Mouse (Mus musculus): ENCODE results near the gene Nploc4. TPM values are rescaled to one million over a fixed set of nuclear protein-coding genes. Genes with fewer than 3 reads are reported as not detected.

Gene Nploc4
- total and polyA plus RNA-seq, 2 experiments = 24.6 to 58.9 TPM

- H3K4me3 ChIP-seq (ENCODE audit: insufficient read depth, low read depth, low read length) = no peak overlapping the region
- 66% methylated on average over 10 of the region's 10 CpGs for WGBS
- no peaks in the 10 kb centered on the region for H3K79me2 ChIP-seq (ENCODE audit: control insufficient read depth, insufficient read depth, low read length)
- H3K36me3 ChIP-seq (ENCODE audit: control insufficient read depth, insufficient read depth, low read length) = peaks cover 10% of the 10 kb centered on the region; the same call in 1 of the 2 replicates
- TF ChIP-seq CTCF (IDR thresholded peaks at IDR 0.05; ENCODE audit: low read depth, low read length) (no peak), POLR2A (IDR thresholded peaks at IDR 0.05; ENCODE audit: extremely low read depth, insufficient read depth, low read length) (no peak)
- DNase-seq (ENCODE audit: extremely low read depth, low read depth, low spot score) = no peak
- no peak overlapping the region for H3K9ac ChIP-seq (ENCODE audit: low read depth, low read length)
- H3K27ac ChIP-seq (replicated peaks; ENCODE audit: insufficient read depth, low read depth, low read length) = no peak overlapping the region
- peaks cover 7% of the 10 kb centered on the region for H3K4me1 ChIP-seq (ENCODE audit: control insufficient read depth, insufficient read depth, low read length)
- no peaks in the 10 kb centered on the region for H3K27me3 ChIP-seq (ENCODE audit: control insufficient read depth, insufficient read depth, low read length)
These were observed 60.2 kb downstream of the Nploc4 start for GRCm38 (mm10) chr11:120377337-120377736.

GRCm38 (mm10) chr11:120376302-120377160 lies 61.0 kb downstream of the Nploc4 start:
- peaks cover 7% of the 10 kb centered on the region for H3K4me1 ChIP-seq (ENCODE audit: control insufficient read depth, insufficient read depth, low read length)
- TF ChIP-seq POLR2A (IDR thresholded peaks at IDR 0.05; ENCODE audit: extremely low read depth, insufficient read depth, low read length) (no peak), CTCF (IDR thresholded peaks at IDR 0.05; ENCODE audit: low read depth, low read length) (no peak)
- no peak for DNase-seq (ENCODE audit: extremely low read depth, low read depth, low spot score)
- peaks cover 4% of the 10 kb centered on the region; the same call in 1 of the 2 replicates for H3K36me3 ChIP-seq (ENCODE audit: control insufficient read depth, insufficient read depth, low read length)
- 92% methylated on average over 17 of the region's 17 CpGs for WGBS
- H3K27ac ChIP-seq (replicated peaks; ENCODE audit: insufficient read depth, low read depth, low read length) = no peak overlapping the region
- no peak overlapping the region for H3K4me3 ChIP-seq (ENCODE audit: insufficient read depth, low read depth, low read length)
- H3K27me3 ChIP-seq (ENCODE audit: control insufficient read depth, insufficient read depth, low read length) = no peaks in the 10 kb centered on the region
- H3K9ac ChIP-seq (ENCODE audit: low read depth, low read length) = no peak overlapping the region
- H3K79me2 ChIP-seq (ENCODE audit: control insufficient read depth, insufficient read depth, low read length) = no peaks in the 10 kb centered on the region

GRCm38 (mm10) chr11:120375324-120375723 lies 62.2 kb downstream of the Nploc4 start:
- 95% methylated on average over 10 of the region's 10 CpGs for WGBS
- DNase-seq (ENCODE audit: extremely low read depth, low read depth, low spot score) = no peak
- Histone ChIP-seq H3K27me3 (ENCODE audit: control insufficient read depth, insufficient read depth, low read length) (no peaks in the 10 kb centered on the region), H3K79me2 (ENCODE audit: control insufficient read depth, insufficient read depth, low read length) (no peaks in the 10 kb centered on the region), H3K4me1 (ENCODE audit: control insufficient read depth, insufficient read depth, low read length) (peaks cover 7% of the 10 kb centered on the region), H3K36me3 (ENCODE audit: control insufficient read depth, insufficient read depth, low read length) (no peaks in the 10 kb centered on the region), H3K27ac (replicated peaks; ENCODE audit: insufficient read depth, low read depth, low read length) (no peak overlapping the region), H3K4me3 (ENCODE audit: insufficient read depth, low read depth, low read length) (no peak overlapping the region), H3K9ac (ENCODE audit: low read depth, low read length) (no peak overlapping the region)
- TF ChIP-seq POLR2A (IDR thresholded peaks at IDR 0.05; ENCODE audit: extremely low read depth, insufficient read depth, low read length) (no peak), CTCF (IDR thresholded peaks at IDR 0.05; ENCODE audit: low read depth, low read length) (no peak)

GRCm38 (mm10) chr11:120373820-120374586 lies 63.5 kb downstream of the Nploc4 start:
- H3K27me3 ChIP-seq (ENCODE audit: control insufficient read depth, insufficient read depth, low read length) = no peaks in the 10 kb centered on the region
- TF ChIP-seq CTCF (IDR thresholded peaks at IDR 0.05; ENCODE audit: low read depth, low read length) = no peak
- TF ChIP-seq POLR2A (IDR thresholded peaks at IDR 0.05; ENCODE audit: extremely low read depth, insufficient read depth, low read length) = no peak
- H3K9ac ChIP-seq (ENCODE audit: low read depth, low read length) = no peak overlapping the region
- peaks cover 9% of the 10 kb centered on the region for H3K4me1 ChIP-seq (ENCODE audit: control insufficient read depth, insufficient read depth, low read length)
- H3K4me3 ChIP-seq (ENCODE audit: insufficient read depth, low read depth, low read length) = no peak overlapping the region
- H3K79me2 ChIP-seq (ENCODE audit: control insufficient read depth, insufficient read depth, low read length) = no peaks in the 10 kb centered on the region
- H3K36me3 ChIP-seq (ENCODE audit: control insufficient read depth, insufficient read depth, low read length) = no peaks in the 10 kb centered on the region
- 74% methylated on average over 23 of the region's 23 CpGs for WGBS
- DNase-seq (ENCODE audit: extremely low read depth, low read depth, low spot score) = peak; percentile 50
- no peak overlapping the region for H3K27ac ChIP-seq (replicated peaks; ENCODE audit: insufficient read depth, low read depth, low read length)

- Histone ChIP-seq H3K79me2 (ENCODE audit: control insufficient read depth, insufficient read depth, low read length) (no peaks in the 10 kb centered on the region), H3K4me1 (ENCODE audit: control insufficient read depth, insufficient read depth, low read length) (peaks cover 6% of the 10 kb centered on the region; the same call in 1 of the 2 replicates), H3K9ac (ENCODE audit: low read depth, low read length) (no peak overlapping the region), H3K4me3 (ENCODE audit: insufficient read depth, low read depth, low read length) (no peak overlapping the region), H3K36me3 (ENCODE audit: control insufficient read depth, insufficient read depth, low read length) (no peaks in the 10 kb centered on the region), H3K27ac (replicated peaks; ENCODE audit: insufficient read depth, low read depth, low read length) (no peak overlapping the region), H3K27me3 (ENCODE audit: control insufficient read depth, insufficient read depth, low read length) (no peaks in the 10 kb centered on the region)
- no peak for TF ChIP-seq POLR2A (IDR thresholded peaks at IDR 0.05; ENCODE audit: extremely low read depth, insufficient read depth, low read length)
- TF ChIP-seq CTCF (IDR thresholded peaks at IDR 0.05; ENCODE audit: low read depth, low read length) = peak; percentile 10; the same call in 1 of the 2 replicates
- no peak for DNase-seq (ENCODE audit: extremely low read depth, low read depth, low spot score)
- WGBS = 84% methylated on average over 13 of the region's 13 CpGs
These were observed 64.5 kb downstream of the Nploc4 start for GRCm38 (mm10) chr11:120373025-120373424.
